Mouse (Mus musculus) right cerebral cortex, postnatal 25 days (tissue): ENCODE data around the gene Ano9.
A peak's percentile ranks its signal among the peaks of the same experiment; 100 is the strongest.

ENCODE experiments used
- DNase-seq: peaks from one replicate; pipeline ENCODE4 v3.0.0; 2022

The Ano9 gene

DNA sequence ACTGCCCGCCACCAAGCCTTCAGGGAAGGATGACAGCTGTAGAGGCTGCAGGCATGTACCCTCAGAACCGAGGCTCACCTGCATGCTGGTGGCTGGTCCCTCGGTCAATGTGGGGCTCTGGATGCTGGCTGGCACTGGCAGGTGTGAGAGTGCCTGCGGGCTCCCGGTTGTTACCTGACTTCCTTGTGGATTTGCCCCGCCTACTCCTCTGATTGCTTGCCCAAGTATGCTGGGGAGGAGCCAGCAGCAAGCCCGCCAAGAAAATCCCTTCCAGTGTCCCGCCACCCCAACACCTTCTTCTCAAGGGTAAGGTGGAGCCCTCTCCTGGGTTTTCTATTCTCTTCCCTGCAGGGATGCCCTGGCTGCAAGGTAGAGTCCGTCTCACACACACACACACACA, at the start of gene Ano9:
Gene Ano9 (minus strand): TSS at position 171 of the 400 bp plus-strand sequence.
- DNase-seq, result no peak

GRCm38 (mm10) chr7:141164850-141165249, 47.2 kb upstream of the Ano9 start:
- no peak for DNase-seq

GRCm38 (mm10) chr7:141164397-141164796, 46.8 kb upstream of the Ano9 start:
- no peak for DNase-seq

GRCm38 (mm10) chr7:141155362-141155761, 37.8 kb upstream of the Ano9 start:
- DNase-seq, result no peak

DNA sequence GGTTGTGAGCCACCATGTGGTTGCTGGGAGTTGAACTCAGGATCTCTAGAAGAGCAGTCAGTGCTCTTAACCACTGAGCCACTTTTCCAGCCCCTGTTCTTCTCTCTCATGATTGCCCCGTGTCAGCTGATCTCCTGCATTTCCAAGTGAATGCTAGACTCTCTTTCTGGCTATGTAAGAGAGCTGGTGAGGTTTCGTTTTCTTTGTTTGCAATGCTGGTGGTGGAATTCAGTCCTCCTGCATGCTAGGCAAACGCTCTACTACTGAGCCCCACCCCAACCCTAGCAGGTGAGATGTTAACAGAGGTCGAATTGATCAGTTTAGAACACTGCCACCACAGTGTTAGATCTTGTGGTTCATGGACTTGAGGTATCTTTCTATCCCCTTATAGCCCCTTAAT, 31.0 kb upstream of the Ano9 start:
- DNase-seq, result no peak

DNA sequence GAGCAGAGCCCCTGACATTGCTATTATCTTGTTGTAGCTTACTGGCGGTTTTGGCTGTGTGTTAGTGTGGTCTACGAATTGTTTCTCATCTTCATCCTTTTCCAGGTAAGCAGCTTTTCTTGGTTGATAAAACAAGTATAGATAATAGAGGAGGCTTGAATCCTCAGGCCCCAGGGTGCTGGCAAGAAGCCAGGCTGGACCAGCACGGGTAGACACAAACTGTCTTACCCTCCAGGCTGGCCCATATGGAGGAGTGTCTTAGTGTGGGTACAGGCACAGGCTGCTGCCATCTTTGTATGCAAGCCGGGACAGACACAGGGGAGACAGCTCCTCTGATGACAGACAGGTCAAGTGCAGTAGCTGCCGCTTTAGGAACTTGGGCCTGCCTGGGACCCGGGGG, 29.4 kb upstream of the Ano9 start:
- no peak for DNase-seq

- DNase-seq, result no peak
Observed at GRCm38 (mm10) chr7:141146043-141146595, 28.5 kb upstream of the Ano9 start.

- DNase-seq, result no peak
Observed at GRCm38 (mm10) chr7:141145403-141145802, 27.8 kb upstream of the Ano9 start.

DNA sequence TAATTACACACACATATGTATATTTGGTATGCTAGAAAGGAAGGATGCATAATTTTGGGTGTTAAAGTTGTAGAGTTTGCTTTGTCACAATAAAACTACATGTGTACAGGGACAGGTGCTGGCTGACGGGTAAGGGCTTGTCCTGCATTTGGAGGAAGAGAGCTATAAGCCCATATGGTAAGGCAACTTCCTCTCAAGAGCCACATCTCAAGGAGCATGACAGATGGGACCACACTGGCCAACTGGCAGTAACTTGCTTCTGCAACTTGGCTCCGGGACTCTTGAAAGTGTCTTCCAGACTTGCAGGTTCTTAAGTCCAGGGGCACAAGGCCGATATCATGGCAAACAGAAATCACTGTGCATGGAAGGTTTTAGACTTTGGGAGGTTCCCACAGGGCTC, 27.0 kb upstream of the Ano9 start:
- DNase-seq, result no peak

GRCm38 (mm10) chr7:141143861-141144260, 26.3 kb upstream of the Ano9 start:
- DNase-seq, result no peak

- DNase-seq, result no peak
Observed at GRCm38 (mm10) chr7:141143112-141143511, 25.5 kb upstream of the Ano9 start.

- DNase-seq, result no peak
Observed at GRCm38 (mm10) chr7:141141326-141141725, 23.7 kb upstream of the Ano9 start.

- no peak for DNase-seq
Observed at GRCm38 (mm10) chr7:141131904-141132755, 14.5 kb upstream of the Ano9 start.

- DNase-seq, result peak; percentile 89
Observed at GRCm38 (mm10) chr7:141131024-141131820, 13.6 kb upstream of the Ano9 start.

DNA sequence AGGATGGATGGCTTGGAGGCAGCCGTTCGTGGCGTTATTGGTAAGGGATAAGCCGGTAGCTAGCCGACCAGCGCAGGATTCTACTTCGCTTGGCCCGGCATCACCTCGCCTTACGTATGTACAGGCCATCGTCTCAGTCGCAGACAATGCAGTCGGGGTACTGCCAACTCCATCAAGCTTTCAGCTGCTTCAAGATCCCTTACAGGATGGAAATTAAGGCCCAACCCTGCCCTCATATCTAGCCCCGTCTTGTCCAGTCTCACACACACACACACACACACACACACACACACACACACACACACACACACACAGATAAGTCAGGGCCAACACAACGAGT, 5.9 kb upstream of the Ano9 start:
- no peak for DNase-seq

- peak; percentile 85 for DNase-seq
Observed at GRCm38 (mm10) chr7:141122689-141123516, 5.3 kb upstream of the Ano9 start.

- no peak for DNase-seq
Observed at GRCm38 (mm10) chr7:141122245-141122644, 4.6 kb upstream of the Ano9 start, which contains the start of gene Ptdss2. Gene Ptdss2 (plus strand): TSS chr7:141122382.

GRCm38 (mm10) chr7:141121051-141121531, 3.5 kb upstream of the Ano9 start:
- no peak for DNase-seq

DNA sequence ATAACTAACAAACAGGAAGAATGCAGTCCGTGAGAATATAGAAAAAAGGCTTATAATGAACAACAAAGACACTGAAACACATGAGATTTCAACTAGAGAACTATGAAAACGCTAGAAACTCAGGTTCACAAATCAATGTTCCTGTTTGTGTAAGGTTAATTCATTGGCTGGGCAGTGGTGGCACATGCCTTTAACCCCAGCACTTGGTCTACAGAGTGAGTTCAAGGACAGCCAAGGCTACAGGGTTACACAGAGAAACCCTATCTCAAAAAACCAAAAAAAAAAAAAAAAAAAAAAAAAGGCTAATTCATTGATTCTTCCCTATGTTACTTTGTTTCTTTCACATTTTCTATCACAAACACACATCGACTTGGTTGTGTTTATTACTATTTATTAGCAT, 3.0 kb upstream of the Ano9 start:
- no peak for DNase-seq

- no peak for DNase-seq
Observed at GRCm38 (mm10) chr7:141119487-141119886, 1.9 kb upstream of the Ano9 start.

GRCm38 (mm10) chr7:141115874-141116273, 1.7 kb downstream of the Ano9 start:
- DNase-seq, result no peak

DNA sequence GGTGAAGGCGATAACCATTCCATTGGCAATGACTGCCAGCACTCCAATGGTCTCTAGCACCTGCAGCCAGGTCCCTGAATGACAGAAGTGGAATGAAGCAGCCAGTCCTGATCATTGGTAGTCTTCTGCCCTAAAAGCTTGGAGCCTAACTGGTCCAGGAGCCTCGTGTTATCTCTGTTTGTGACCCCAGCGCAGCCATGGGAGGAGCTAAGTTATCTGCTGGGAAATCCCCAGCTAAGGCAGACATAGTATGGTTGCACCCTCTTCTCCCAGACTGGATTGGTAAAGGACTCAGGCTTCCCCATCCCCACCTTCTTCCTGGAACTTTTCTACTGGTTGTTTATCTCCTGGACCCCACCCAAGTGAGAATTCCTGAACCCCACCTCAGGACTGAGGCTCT, 14.4 kb downstream of the Ano9 start:
- DNase-seq, result no peak
